Mouse (Mus musculus): ENCODE results near the gene Mustn1. TPM values are rescaled to one million over a fixed set of nuclear protein-coding genes. Genes with fewer than 3 reads are reported as not detected.

Gene Mustn1
- polyA plus RNA-seq, 1 experiment: 0.49 TPM

DNA sequence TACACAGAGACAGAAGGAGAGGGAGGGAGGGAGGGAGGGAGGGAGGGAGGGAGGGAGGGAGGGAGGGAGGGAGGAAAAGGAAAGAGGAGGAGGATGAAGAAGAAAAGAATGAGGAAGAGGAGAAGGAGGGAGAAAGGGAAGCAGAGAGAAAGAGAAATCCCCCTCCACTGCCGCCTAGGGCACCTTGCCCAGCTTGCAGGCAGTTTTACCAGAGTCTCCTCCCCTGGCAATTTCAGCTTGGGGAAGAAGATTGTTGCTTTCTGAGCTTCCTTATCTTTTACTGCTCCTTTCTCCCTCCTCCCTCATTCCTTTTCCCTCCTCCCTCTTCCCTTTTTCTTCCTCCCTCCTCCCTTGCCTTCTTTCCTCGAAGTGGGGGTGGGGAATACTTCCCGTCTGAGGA is 24.0 kb downstream of the Mustn1 start:
- no peaks in the 10 kb centered on the region for H3K9me3 ChIP-seq (replicated peaks; ENCODE audit: control insufficient read depth, insufficient read depth, low read length, poor library complexity, severe bottlenecking)
- H3K27me3 ChIP-seq (ENCODE audit: control insufficient read depth, insufficient read depth, low read length, poor library complexity, severe bottlenecking): no peaks in the 10 kb centered on the region
- H3K9ac ChIP-seq (ENCODE audit: low read depth, poor library complexity, severe bottlenecking): no peak overlapping the region
- no peaks in the 10 kb centered on the region for H3K36me3 ChIP-seq (ENCODE audit: control insufficient read depth, insufficient read depth, low read length, poor library complexity, severe bottlenecking)
- no peak overlapping the region for H3K27ac ChIP-seq (ENCODE audit: insufficient read depth, low read length)
- H3K4me3 ChIP-seq (ENCODE audit: low read depth, low read length): no peak overlapping the region
- TF ChIP-seq EP300 (IDR thresholded peaks at IDR 0.05; ENCODE audit: insufficient read depth, low read depth, low read length): no peak
- no peak for TF ChIP-seq CTCF (IDR thresholded peaks at IDR 0.05; ENCODE audit: low read depth, low read length)
- no peak for TF ChIP-seq POLR2A (IDR thresholded peaks at IDR 0.05; ENCODE audit: insufficient read depth, low read length)
- H3K4me1 ChIP-seq (ENCODE audit: control insufficient read depth, insufficient read depth, low read length): no peaks in the 10 kb centered on the region

DNA sequence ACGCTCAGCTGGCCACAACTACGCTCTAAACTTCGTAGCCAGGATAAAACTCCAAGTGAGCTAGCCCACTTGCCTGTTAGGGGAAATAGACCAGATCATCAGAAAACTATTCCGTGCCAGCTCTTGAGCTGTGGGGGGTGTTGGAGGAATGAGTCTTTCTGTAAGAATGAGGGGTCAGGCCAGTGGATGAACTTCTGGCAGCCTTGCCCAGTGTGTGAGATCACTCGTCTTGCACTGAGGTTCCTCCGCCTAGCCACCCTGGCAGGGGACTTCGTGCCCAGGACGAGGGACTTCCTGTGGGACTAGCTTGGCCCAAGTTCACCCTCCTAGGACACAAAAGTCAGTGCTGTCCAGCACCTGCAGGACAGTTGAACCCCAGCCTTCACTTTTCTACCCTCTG is 25.3 kb downstream of the Mustn1 start:
- Histone ChIP-seq H3K27me3 (ENCODE audit: control insufficient read depth, insufficient read depth, low read length, poor library complexity, severe bottlenecking) (no peaks in the 10 kb centered on the region), H3K36me3 (ENCODE audit: control insufficient read depth, insufficient read depth, low read length, poor library complexity, severe bottlenecking) (no peaks in the 10 kb centered on the region), H3K4me3 (ENCODE audit: low read depth, low read length) (no peak overlapping the region), H3K27ac (ENCODE audit: insufficient read depth, low read length) (no peak overlapping the region), H3K4me1 (ENCODE audit: control insufficient read depth, insufficient read depth, low read length) (no peaks in the 10 kb centered on the region), H3K9ac (ENCODE audit: low read depth, poor library complexity, severe bottlenecking) (no peak overlapping the region), H3K9me3 (replicated peaks; ENCODE audit: control insufficient read depth, insufficient read depth, low read length, poor library complexity, severe bottlenecking) (no peaks in the 10 kb centered on the region)
- no peak for TF ChIP-seq POLR2A (IDR thresholded peaks at IDR 0.05; ENCODE audit: insufficient read depth, low read length)
- TF ChIP-seq EP300 (IDR thresholded peaks at IDR 0.05; ENCODE audit: insufficient read depth, low read depth, low read length): no peak
- TF ChIP-seq CTCF (IDR thresholded peaks at IDR 0.05; ENCODE audit: low read depth, low read length): no peak

DNA sequence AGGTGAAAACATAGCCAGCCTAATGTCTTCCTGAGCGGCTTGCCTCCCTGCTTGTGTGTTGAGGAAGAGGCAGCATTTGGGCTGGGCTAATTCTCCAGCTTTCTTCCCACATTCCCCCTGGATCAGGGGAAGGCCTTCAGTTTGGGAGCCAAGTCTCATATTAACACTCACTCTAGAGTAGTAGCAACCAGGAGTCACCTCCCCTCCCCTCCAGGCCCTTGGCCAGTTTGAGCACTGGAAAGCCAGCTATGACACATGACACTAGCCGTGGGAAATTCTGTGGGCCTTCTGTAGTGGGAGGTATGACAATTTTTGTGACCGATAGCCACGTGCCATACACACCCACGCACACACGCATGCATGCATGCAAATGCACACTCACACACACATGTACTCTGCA is 27.0 kb downstream of the Mustn1 start:
- no peaks in the 10 kb centered on the region for H3K27me3 ChIP-seq (ENCODE audit: control insufficient read depth, insufficient read depth, low read length, poor library complexity, severe bottlenecking)
- H3K4me3 ChIP-seq (ENCODE audit: low read depth, low read length): no peak overlapping the region
- no peak overlapping the region for H3K27ac ChIP-seq (ENCODE audit: insufficient read depth, low read length)
- H3K4me1 ChIP-seq (ENCODE audit: control insufficient read depth, insufficient read depth, low read length): no peaks in the 10 kb centered on the region
- no peaks in the 10 kb centered on the region for H3K9me3 ChIP-seq (replicated peaks; ENCODE audit: control insufficient read depth, insufficient read depth, low read length, poor library complexity, severe bottlenecking)
- H3K36me3 ChIP-seq (ENCODE audit: control insufficient read depth, insufficient read depth, low read length, poor library complexity, severe bottlenecking): no peaks in the 10 kb centered on the region
- no peak overlapping the region for H3K9ac ChIP-seq (ENCODE audit: low read depth, poor library complexity, severe bottlenecking)
- no peak for TF ChIP-seq CTCF (IDR thresholded peaks at IDR 0.05; ENCODE audit: low read depth, low read length)
- no peak for TF ChIP-seq EP300 (IDR thresholded peaks at IDR 0.05; ENCODE audit: insufficient read depth, low read depth, low read length)
- no peak for TF ChIP-seq POLR2A (IDR thresholded peaks at IDR 0.05; ENCODE audit: insufficient read depth, low read length)

DNA sequence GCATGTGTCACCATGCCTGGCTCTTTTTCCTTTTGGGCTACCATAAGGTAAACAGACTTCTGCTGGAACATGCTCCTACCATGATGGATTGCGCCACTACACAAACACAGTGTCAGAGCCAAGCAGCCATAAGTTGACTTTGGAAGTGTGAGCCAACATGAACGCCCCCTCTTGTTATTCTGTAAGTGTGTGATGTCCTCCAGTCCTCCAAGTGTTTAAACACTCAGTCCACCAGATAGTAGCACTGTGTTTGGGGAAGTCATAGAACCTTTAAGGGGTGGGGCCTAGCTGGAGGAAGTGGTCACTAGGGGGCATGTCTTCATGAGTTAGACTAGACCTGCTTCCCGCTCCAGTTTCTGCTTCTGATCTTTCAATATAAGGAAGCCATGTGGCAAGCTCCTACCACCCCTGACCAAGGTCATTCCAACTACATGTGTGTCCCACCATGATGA is 28.8 kb downstream of the Mustn1 start:
- no peaks in the 10 kb centered on the region for H3K27me3 ChIP-seq (ENCODE audit: control insufficient read depth, insufficient read depth, low read length, poor library complexity, severe bottlenecking)
- H3K27ac ChIP-seq (ENCODE audit: insufficient read depth, low read length): no peak overlapping the region
- no peak for TF ChIP-seq EP300 (IDR thresholded peaks at IDR 0.05; ENCODE audit: insufficient read depth, low read depth, low read length)
- no peak for TF ChIP-seq CTCF (IDR thresholded peaks at IDR 0.05; ENCODE audit: low read depth, low read length)
- TF ChIP-seq POLR2A (IDR thresholded peaks at IDR 0.05; ENCODE audit: insufficient read depth, low read length): no peak
- H3K4me3 ChIP-seq (ENCODE audit: low read depth, low read length): no peak overlapping the region
- H3K9me3 ChIP-seq (replicated peaks; ENCODE audit: control insufficient read depth, insufficient read depth, low read length, poor library complexity, severe bottlenecking): no peaks in the 10 kb centered on the region
- H3K36me3 ChIP-seq (ENCODE audit: control insufficient read depth, insufficient read depth, low read length, poor library complexity, severe bottlenecking): no peaks in the 10 kb centered on the region
- H3K9ac ChIP-seq (ENCODE audit: low read depth, poor library complexity, severe bottlenecking): no peak overlapping the region
- H3K4me1 ChIP-seq (ENCODE audit: control insufficient read depth, insufficient read depth, low read length): no peaks in the 10 kb centered on the region

DNA sequence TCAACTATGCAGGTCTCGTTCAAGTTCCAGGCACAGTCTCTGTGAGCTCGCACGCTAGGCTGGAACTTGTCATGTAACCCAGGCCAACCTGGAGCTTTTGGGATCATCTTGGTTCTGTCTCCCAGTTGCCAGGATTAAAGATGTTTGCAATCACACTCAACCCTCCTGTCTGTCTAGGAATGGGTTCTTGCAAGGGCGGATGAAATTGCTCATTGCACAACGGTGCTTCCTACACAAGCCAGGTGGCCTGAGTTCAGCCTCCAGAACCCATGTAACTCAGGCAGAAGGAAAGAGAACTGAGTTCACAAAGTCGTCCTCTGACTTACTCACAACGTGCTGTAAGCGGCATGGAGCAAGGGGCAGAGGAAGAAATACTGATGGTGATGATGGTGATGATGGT is 32.1 kb downstream of the Mustn1 start:
- Histone ChIP-seq H3K4me3 (ENCODE audit: low read depth, low read length) (no peak overlapping the region), H3K36me3 (ENCODE audit: control insufficient read depth, insufficient read depth, low read length, poor library complexity, severe bottlenecking) (no peaks in the 10 kb centered on the region), H3K9ac (ENCODE audit: low read depth, poor library complexity, severe bottlenecking) (no peak overlapping the region), H3K27ac (ENCODE audit: insufficient read depth, low read length) (no peak overlapping the region), H3K4me1 (ENCODE audit: control insufficient read depth, insufficient read depth, low read length) (no peaks in the 10 kb centered on the region), H3K9me3 (replicated peaks; ENCODE audit: control insufficient read depth, insufficient read depth, low read length, poor library complexity, severe bottlenecking) (no peaks in the 10 kb centered on the region), H3K27me3 (ENCODE audit: control insufficient read depth, insufficient read depth, low read length, poor library complexity, severe bottlenecking) (no peaks in the 10 kb centered on the region)
- TF ChIP-seq POLR2A (IDR thresholded peaks at IDR 0.05; ENCODE audit: insufficient read depth, low read length): no peak
- no peak for TF ChIP-seq EP300 (IDR thresholded peaks at IDR 0.05; ENCODE audit: insufficient read depth, low read depth, low read length)
- no peak for TF ChIP-seq CTCF (IDR thresholded peaks at IDR 0.05; ENCODE audit: low read depth, low read length)

DNA sequence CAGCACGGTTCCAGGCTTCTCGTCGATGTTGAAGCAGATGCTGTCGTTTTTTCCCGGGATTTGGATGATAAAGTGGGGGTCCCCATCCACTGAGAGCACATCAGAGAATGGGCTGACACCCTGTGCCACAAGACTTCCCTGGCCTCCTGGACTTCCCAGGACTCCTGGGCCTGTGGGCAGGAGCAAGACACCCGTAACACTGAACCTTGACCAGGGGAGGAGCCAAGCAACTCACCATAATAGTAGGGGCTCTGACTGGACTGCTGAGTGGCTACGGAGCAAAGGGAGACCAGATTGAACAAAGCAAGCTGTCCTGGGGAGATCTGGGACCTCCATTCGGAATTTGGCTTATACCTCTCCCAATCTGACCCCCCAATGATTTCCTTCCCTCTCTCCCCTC is 33.6 kb downstream of the Mustn1 start:
- TF ChIP-seq CTCF (IDR thresholded peaks at IDR 0.05; ENCODE audit: low read depth, low read length): no peak
- no peak for TF ChIP-seq POLR2A (IDR thresholded peaks at IDR 0.05; ENCODE audit: insufficient read depth, low read length)
- no peak for TF ChIP-seq EP300 (IDR thresholded peaks at IDR 0.05; ENCODE audit: insufficient read depth, low read depth, low read length)
- Histone ChIP-seq H3K4me3 (ENCODE audit: low read depth, low read length) (no peak overlapping the region), H3K36me3 (ENCODE audit: control insufficient read depth, insufficient read depth, low read length, poor library complexity, severe bottlenecking) (no peaks in the 10 kb centered on the region), H3K9me3 (replicated peaks; ENCODE audit: control insufficient read depth, insufficient read depth, low read length, poor library complexity, severe bottlenecking) (no peaks in the 10 kb centered on the region), H3K9ac (ENCODE audit: low read depth, poor library complexity, severe bottlenecking) (no peak overlapping the region), H3K4me1 (ENCODE audit: control insufficient read depth, insufficient read depth, low read length) (no peaks in the 10 kb centered on the region), H3K27ac (ENCODE audit: insufficient read depth, low read length) (no peak overlapping the region), H3K27me3 (ENCODE audit: control insufficient read depth, insufficient read depth, low read length, poor library complexity, severe bottlenecking) (no peaks in the 10 kb centered on the region)
